Mouse (Mus musculus) neural tube, embryonic 13.5 days (tissue): ENCODE data around the gene Pitx3. TPM values are rescaled to one million over a fixed set of nuclear protein-coding genes. Genes with fewer than 3 reads are reported as not detected.

Source experiments
- ATAC-seq: fragments of 200-750 bp; cut with Nextera tagmentation; 2 replicates; pipeline ENCODE4 v1.8.0; 2017; ENCODE audit warnings: low read depth, mild to moderate bottlenecking, moderate TSS enrichment, moderate library complexity
- H3K27ac ChIP-seq: fragments of 300-500 bp; sonication (generic); replicated peaks from 2 replicates; pipeline ENCODE4 v1.5.1; 2015; ENCODE audit warnings: moderate library complexity, mild to moderate bottlenecking, inconsistent platforms
- H3K27me3 ChIP-seq: fragments of 300-500 bp; sonication (generic); 2 replicates; pipeline ENCODE4 v1.6.1; 2015; ENCODE audit warnings: mild to moderate bottlenecking, inconsistent platforms
- H3K36me3 ChIP-seq: fragments of 300-500 bp; sonication (generic); 2 replicates; pipeline ENCODE4 v1.6.1; 2015; ENCODE audit warnings: mild to moderate bottlenecking, inconsistent platforms
- H3K4me1 ChIP-seq: fragments of 300-500 bp; sonication (generic); replicated peaks from 2 replicates; pipeline ENCODE4 v1.6.1; 2015; ENCODE audit warnings: inconsistent platforms
- H3K4me2 ChIP-seq: fragments of 300-500 bp; sonication (generic); 2 replicates; pipeline ENCODE4 v1.6.1; 2015; ENCODE audit warnings: inconsistent platforms, mild to moderate bottlenecking, moderate library complexity
- H3K4me3 ChIP-seq: fragments of 300-500 bp; sonication (generic); 2 replicates; pipeline ENCODE4 v1.5.1; 2015; ENCODE audit warnings: mild to moderate bottlenecking, inconsistent platforms
- H3K9ac ChIP-seq: fragments of 300-500 bp; sonication (generic); 2 replicates; pipeline ENCODE4 v1.6.1; 2015; ENCODE audit warnings: moderate library complexity, mild to moderate bottlenecking, inconsistent platforms
- H3K9me3 ChIP-seq: fragments of 300-500 bp; sonication (generic); 2 replicates; pipeline ENCODE4 v1.6.1; 2016; ENCODE audit warnings: inconsistent platforms
- WGBS: fragments of 180-500 bp; shearing (Covaris S2); methylation state at CpG from one replicate; pipeline ENCODE4 v1.1.7; 2015; 5-methylcytosine and 5-hydroxymethylcytosine counted together
- polyA plus RNA-seq: library from polyadenylated mRNA; unstranded; fragments of >200 nt; fragmentation: Nextera tagmentation; extraction: Ambion mirVana; gene quantifications from 2 replicates; pipeline ENCODE4 v1.2.1, GENCODE M21; 2015

The Pitx3 gene
- polyA plus RNA-seq, 1 experiment from 2014 or later: 0.17 TPM

DNA sequence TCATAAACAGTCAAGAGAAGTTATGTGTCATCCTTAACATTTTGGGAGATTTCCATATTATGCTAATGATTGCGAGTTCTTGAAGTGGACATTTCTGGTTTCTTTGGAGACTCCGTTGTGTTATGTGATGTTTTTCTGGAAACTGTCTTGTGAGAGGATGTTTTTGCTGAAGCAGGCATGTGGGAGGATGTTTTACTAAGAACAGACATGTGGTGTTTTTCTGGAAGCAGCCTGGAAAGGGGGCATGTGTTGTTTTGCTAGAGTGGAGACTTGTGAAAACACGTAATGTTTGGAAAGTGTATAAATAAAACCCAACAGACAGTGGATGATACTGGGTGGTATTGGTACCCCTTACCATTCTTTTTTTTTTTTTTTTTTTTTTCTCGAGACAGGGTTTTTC is 52.8 kb downstream of the Pitx3 start:
- no peak for ATAC-seq

DNA sequence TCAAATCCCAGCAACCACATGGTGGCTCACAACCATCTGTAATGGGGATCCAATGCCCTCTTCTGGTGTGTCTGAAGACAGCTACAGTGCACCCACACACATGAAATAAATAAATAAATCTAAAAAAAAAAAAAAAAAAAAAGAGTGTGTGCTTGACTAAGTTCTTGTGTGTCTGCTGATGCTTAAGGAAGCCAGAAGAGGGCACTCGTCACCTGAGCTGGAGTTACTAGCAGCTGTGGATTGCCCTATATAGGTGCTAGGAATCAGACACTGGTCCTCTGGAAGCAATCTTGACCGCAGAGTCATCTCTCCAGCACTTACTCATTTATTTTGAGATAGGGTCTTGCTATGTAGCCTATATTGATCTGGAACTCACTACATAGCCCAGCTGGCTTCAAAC is 54.0 kb downstream of the Pitx3 start:
- no peaks in the 10 kb centered on the region for H3K9me3 ChIP-seq
- no peaks in the 10 kb centered on the region for H3K27me3 ChIP-seq
- 94% methylated on average over 2 of the region's 2 CpGs for WGBS
- no peak overlapping the region for H3K4me2 ChIP-seq
- H3K9ac ChIP-seq: no peak overlapping the region
- no peak for ATAC-seq
- H3K27ac ChIP-seq: no peak overlapping the region
- no peak overlapping the region for H3K4me3 ChIP-seq
- H3K4me1 ChIP-seq: no peaks in the 10 kb centered on the region
- H3K36me3 ChIP-seq: no peaks in the 10 kb centered on the region

More for the DNA sequence above, 52.8 kb downstream of the Pitx3 start:
- H3K27ac ChIP-seq: no peak overlapping the region
- 85% methylated on average over 4 of the region's 4 CpGs for whole genome bisulfite sequencing
- no peak overlapping the region for H3K4me3 ChIP-seq
- H3K4me1 ChIP-seq: no peaks in the 10 kb centered on the region
- no peak overlapping the region for H3K4me2 ChIP-seq
- no peak overlapping the region for H3K9ac ChIP-seq
- no peaks in the 10 kb centered on the region for H3K27me3 ChIP-seq
- H3K9me3 ChIP-seq: no peaks in the 10 kb centered on the region
- H3K36me3 ChIP-seq: no peaks in the 10 kb centered on the region

DNA sequence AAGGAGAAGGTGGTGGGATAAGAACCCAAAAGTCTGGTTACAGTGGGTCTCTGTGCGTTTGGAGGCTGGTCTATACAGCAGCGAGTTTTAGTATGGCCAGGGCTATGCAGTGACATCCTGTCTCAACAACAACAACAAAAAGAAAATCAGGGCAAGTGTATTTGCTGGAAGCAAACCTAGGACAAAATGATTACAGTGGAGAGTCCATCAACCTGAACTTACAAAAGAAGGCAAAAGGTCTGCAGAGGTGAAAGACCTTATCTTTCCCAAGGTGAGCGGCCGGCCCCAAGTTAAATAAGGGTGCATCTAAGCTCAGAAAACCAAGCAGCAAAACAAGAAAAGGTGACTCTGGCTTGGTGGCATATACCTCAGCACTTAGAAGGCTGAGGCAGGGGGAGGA is 56.5 kb downstream of the Pitx3 start:
- Histone ChIP-seq H3K36me3 (no peaks in the 10 kb centered on the region), H3K27me3 (no peaks in the 10 kb centered on the region), H3K4me3 (no peak overlapping the region), H3K4me2 (no peak overlapping the region), H3K4me1 (no peaks in the 10 kb centered on the region), H3K27ac (no peak overlapping the region), H3K9ac (no peak overlapping the region), H3K9me3 (no peaks in the 10 kb centered on the region)
- no peak for ATAC-seq
- 89% methylated on average over 4 of the region's 4 CpGs for WGBS

DNA sequence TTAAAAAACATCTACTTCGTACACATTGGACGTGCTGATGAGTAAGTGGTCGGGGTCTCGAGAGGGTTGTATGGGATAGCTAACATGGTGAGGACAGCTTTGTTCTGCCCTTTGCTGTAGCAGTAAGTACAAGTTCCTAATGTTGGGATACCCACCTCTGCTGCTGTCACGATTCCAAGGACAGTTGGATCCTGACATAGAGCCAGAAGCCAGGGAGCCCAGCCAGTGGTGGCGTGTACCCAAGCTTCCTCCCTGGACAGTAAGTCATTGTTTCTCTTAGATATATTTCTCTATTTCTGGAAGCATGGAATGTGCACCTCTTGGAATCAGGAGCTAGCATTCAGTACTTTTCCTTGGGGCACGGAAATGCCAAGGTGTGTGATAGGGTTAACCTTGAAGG is 60.3 kb downstream of the Pitx3 start:
- H3K9me3 ChIP-seq: no peaks in the 10 kb centered on the region
- no peak for ATAC-seq
- H3K9ac ChIP-seq: no peak overlapping the region
- H3K4me1 ChIP-seq: no peaks in the 10 kb centered on the region
- no peak overlapping the region for H3K27ac ChIP-seq
- no peak overlapping the region for H3K4me3 ChIP-seq
- 85% methylated on average over 7 of the region's 7 CpGs for WGBS
- H3K4me2 ChIP-seq: no peak overlapping the region
- no peaks in the 10 kb centered on the region for H3K27me3 ChIP-seq
- H3K36me3 ChIP-seq: peaks cover 37% of the 10 kb centered on the region

DNA sequence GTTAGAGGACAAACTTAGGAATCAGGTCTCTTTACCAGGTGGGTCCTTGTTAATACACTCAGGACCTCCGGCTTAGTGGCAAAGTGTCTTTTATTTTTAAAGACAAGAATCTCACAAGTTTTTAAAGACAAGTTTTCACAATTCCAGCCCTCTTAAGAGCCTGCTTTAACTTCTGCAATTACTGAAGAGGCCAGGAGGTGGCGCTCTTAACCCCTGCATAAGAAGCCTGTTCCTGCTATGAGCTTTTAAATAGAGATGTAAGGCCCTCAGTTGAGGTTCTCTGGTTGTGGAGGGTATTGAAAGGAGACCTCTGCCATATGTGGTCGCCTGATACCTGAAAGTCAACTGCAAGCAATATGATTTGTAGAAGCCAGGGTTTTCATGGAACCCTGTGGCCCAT is 61.8 kb downstream of the Pitx3 start:
- Histone ChIP-seq H3K9me3 (no peaks in the 10 kb centered on the region), H3K36me3 (peaks cover 53% of the 10 kb centered on the region), H3K4me1 (no peaks in the 10 kb centered on the region), H3K27me3 (no peaks in the 10 kb centered on the region), H3K4me2 (no peak overlapping the region), H3K4me3 (no peak overlapping the region), H3K9ac (no peak overlapping the region), H3K27ac (no peak overlapping the region)
- 60% methylated on average over 3 of the region's 3 CpGs for WGBS
- ATAC-seq: no peak

Other genes starting within 250 kb of the Pitx3 start
- gene Armh3, start 149.8 kb downstream of the Pitx3 start, polyA plus RNA-seq: 24.8 and 25.0 TPM in 2 replicates
- gene Hps6, start 144.8 kb downstream of the Pitx3 start, polyA plus RNA-seq: 4.0 and 4.7 TPM in 2 replicates
- 17.1 and 25.1 TPM in 2 replicates for gene Pprc1, start 103.4 kb downstream of the Pitx3 start, polyA plus RNA-seq
- gene Ldb1, start 103.1 kb downstream of the Pitx3 start, polyA plus RNA-seq: 128 and 132 TPM in 2 replicates
- gene Nolc1, start 72.5 kb downstream of the Pitx3 start, polyA plus RNA-seq: 60.1 and 73.6 TPM in 2 replicates
- not detected in 2 replicates for gene Elovl3, start 16.4 kb downstream of the Pitx3 start, polyA plus RNA-seq
- gene Gbf1, start 4.2 kb upstream of the Pitx3 start, polyA plus RNA-seq: 65.2 and 74.1 TPM in 2 replicates
- 2.4 and 2.6 TPM in 2 replicates for gene Nfkb2, start 156.0 kb upstream of the Pitx3 start, polyA plus RNA-seq
- gene Psd, start 178.8 kb upstream of the Pitx3 start, polyA plus RNA-seq: 47.2 and 53.8 TPM in 2 replicates
- gene Fbxl15, start 179.9 kb upstream of the Pitx3 start, polyA plus RNA-seq: 37.7 and 39.1 TPM in 2 replicates
- 318 and 357 TPM in 2 replicates for gene Cuedc2, start 190.4 kb upstream of the Pitx3 start, polyA plus RNA-seq
- 10.3 and 10.6 TPM in 2 replicates for gene Mfsd13a, start 192.8 kb upstream of the Pitx3 start, polyA plus RNA-seq
- gene 2310034G01Rik, start 202.0 kb upstream of the Pitx3 start, polyA plus RNA-seq: 2.5 and 3.5 TPM in 2 replicates
- gene Actr1a, start 247.4 kb upstream of the Pitx3 start, polyA plus RNA-seq: 292 and 297 TPM in 2 replicates
- 24.8 and 27.9 TPM in 2 replicates for gene Sufu, start 248.6 kb upstream of the Pitx3 start, polyA plus RNA-seq